Mouse (Mus musculus) forebrain, embryonic 12.5 days (tissue): Measurements from ENCODE around the gene Srpk3. TPM values are rescaled to one million over a fixed set of nuclear protein-coding genes. Genes with fewer than 3 reads are reported as not detected.

ENCODE experiments used
- ATAC-seq: fragments of 200-750 bp; cut with Nextera tagmentation; 2 replicates; pipeline ENCODE4 v1.8.0; 2017; ENCODE audit warnings: moderate TSS enrichment; ENCODE audit not compliant: low FRiP score
- H3K27ac ChIP-seq: fragments of 300-500 bp; sonication (generic); 2 replicates; pipeline ENCODE4 v1.5.1; 2016; ENCODE audit warnings: mild to moderate bottlenecking
- H3K27me3 ChIP-seq: fragments of 300-500 bp; sonication (generic); 2 replicates; pipeline ENCODE4 v1.6.1; 2016; ENCODE audit warnings: mild to moderate bottlenecking
- H3K36me3 ChIP-seq: fragments of 300-500 bp; sonication (generic); replicated peaks from 2 replicates; pipeline ENCODE4 v1.6.1; 2016; ENCODE audit warnings: mild to moderate bottlenecking
- H3K4me1 ChIP-seq: fragments of 300-500 bp; sonication (generic); 2 replicates; pipeline ENCODE4 v1.6.1; 2016
- H3K4me2 ChIP-seq: fragments of 300-500 bp; sonication (generic); 2 replicates; pipeline ENCODE4 v1.6.1; 2016; ENCODE audit warnings: mild to moderate bottlenecking, moderate library complexity
- H3K4me3 ChIP-seq: fragments of 300-500 bp; sonication (generic); replicated peaks from 2 replicates; pipeline ENCODE4 v1.5.1; 2016; ENCODE audit warnings: mild to moderate bottlenecking
- H3K9ac ChIP-seq: fragments of 300-500 bp; sonication (generic); 2 replicates; pipeline ENCODE4 v1.6.1; 2016; ENCODE audit warnings: mild to moderate bottlenecking
- H3K9me3 ChIP-seq: fragments of 300-500 bp; sonication (generic); 2 replicates; pipeline ENCODE4 v1.6.1; 2016
- WGBS: fragments of 180-500 bp; shearing (Covaris S2); methylation state at CpG from one replicate; pipeline ENCODE4 v1.1.7; 2016; 5-methylcytosine and 5-hydroxymethylcytosine counted together
- polyA plus RNA-seq: library from polyadenylated mRNA; unstranded; fragments of >200 nt; fragmentation: Nextera tagmentation; extraction: Ambion mirVana; gene quantifications from 2 replicates; pipeline ENCODE4 v1.2.1, GENCODE M21; 2016

Srpk3 gene
- polyA plus RNA-seq, 1 experiment from 2014 or later, result 1.3 TPM

GRCm38 (mm10) chrX:73816596-73817314, 42.5 kb downstream of the Srpk3 start:
- WGBS, result 54% methylated on average over 3 of the region's 3 CpGs
- H3K4me3 ChIP-seq, result no peak overlapping the region
- no peaks in the 10 kb centered on the region for H3K27me3 ChIP-seq
- no peak overlapping the region for H3K27ac ChIP-seq
- H3K9ac ChIP-seq, result no peak overlapping the region
- 0 out of 2 replicates have a peak, but pooled peaks cover 3% of the 10 kb centered on the region for H3K4me1 ChIP-seq
- no peaks in the 10 kb centered on the region for H3K9me3 ChIP-seq
- H3K4me2 ChIP-seq, result no peak overlapping the region
- H3K36me3 ChIP-seq, result no peaks in the 10 kb centered on the region
- ATAC-seq, result no peak

DNA sequence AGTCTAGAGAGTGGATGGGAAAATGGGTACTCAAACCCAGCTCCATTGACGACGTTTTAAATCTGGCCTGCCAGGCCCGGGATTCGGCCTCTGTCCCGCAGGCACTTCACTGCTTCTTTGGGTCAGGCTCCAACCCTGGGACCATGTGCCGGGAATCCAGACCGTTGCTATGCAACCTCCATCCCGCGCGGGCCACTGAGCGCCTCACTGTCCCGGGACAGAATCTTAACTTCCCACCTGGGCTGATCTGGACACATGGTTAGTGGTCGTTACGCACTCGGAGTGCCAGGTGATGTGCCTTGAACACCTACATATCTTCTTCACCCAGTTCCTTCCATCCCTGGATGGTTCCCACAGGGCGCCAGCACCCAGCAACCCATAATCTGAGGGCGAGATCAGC, 49.5 kb downstream of the Srpk3 start:
- H3K4me2 ChIP-seq, result peak overlapping the region; percentile 63
- peak overlapping the region; percentile 63 for H3K4me3 ChIP-seq
- H3K27ac ChIP-seq, result no peak overlapping the region
- 6% methylated on average over 17 of the region's 17 CpGs for WGBS
- no peaks in the 10 kb centered on the region for H3K36me3 ChIP-seq
- H3K9ac ChIP-seq, result peak overlapping the region; percentile 75
- peaks cover 9% of the 10 kb centered on the region; the same call in 1 of the 2 replicates for H3K4me1 ChIP-seq
- ATAC-seq, result peak; percentile 42
- no peaks in the 10 kb centered on the region for H3K9me3 ChIP-seq
- 0 out of 2 replicates have a peak, but pooled peaks cover 4% of the 10 kb centered on the region for H3K27me3 ChIP-seq

DNA sequence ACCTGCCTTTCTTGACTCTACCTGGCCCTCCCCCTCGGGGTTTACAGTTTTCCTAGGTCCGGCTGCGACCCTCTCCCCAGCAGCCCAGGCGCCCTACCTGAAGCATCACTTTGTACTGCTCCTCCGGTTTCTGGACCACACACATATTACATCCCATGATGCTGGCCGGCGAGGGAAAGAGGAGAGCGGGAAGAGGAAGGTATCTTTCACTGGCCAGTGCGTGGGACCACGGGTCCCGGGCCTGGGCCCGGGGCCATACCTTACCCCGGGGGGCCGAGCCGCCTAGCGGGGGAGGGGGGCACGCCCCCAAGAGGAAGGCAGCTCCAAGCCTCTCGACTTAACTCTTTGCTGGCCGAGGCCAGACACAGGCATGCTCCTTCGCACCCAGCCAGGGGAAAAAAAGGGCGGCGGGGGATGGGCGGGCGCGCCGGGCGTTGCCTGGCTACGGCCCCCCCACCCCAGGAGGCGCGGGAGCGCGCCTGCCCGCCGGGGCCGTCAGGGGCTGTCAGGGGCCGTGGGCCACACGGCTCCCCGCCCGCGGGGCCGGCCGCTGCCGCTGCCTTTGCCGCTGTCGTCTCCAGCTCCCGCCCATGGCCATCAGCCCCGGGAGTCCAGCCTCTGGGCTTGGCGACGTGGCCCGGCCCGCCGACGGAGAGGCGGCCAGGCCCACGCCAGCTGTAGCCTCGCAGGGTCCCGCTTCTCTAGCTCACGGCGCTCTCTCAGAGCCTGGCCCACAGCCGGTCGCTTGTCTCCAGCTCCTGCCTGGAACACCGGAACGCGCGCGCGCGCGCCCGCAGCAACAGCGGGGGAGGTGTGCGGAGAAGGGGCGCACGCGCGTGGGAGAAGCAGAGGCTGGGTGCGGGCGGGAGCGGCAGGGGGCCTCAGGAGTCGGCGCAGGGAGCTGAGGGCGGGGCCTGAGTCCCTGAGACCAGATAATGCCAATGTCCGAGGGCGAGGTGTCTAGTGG, 50.3 kb downstream of the Srpk3 start, which contains the start of gene Pdzd4:
Gene Pdzd4 (minus strand): TSS at position 785 of the 967 bp plus-strand sequence.
- Histone ChIP-seq H3K4me1 (peaks cover 9% of the 10 kb centered on the region; the same call in 1 of the 2 replicates), H3K4me2 (peak within 1 kb of the TSS; percentile 63), H3K36me3 (no peaks in the 10 kb centered on the region), H3K27me3 (0 out of 2 replicates have a peak, but pooled peaks cover 4% of the 10 kb centered on the region), H3K4me3 (peak within 1 kb of the TSS; percentile 63), H3K9me3 (no peaks in the 10 kb centered on the region), H3K27ac (peak within 1 kb of the TSS; percentile 89), H3K9ac (peak within 1 kb of the TSS; percentile 75)
- ATAC-seq, result peak; percentile 85
- 25% methylated on average over 47 of the region's 84 CpGs for WGBS

Other genes with a start within 250 kb of the Srpk3 start
- gene Dusp9, start 135.0 kb upstream of the Srpk3 start, polyA plus RNA-seq, result 3.7 and 5.4 TPM in 2 replicates
- gene Pnck, start 114.3 kb upstream of the Srpk3 start, polyA plus RNA-seq, result 31.2 and 32.1 TPM in 2 replicates
- 7.5 and 8.0 TPM in 2 replicates for gene Slc6a8, start 101.3 kb upstream of the Srpk3 start, polyA plus RNA-seq
- 105 and 117 TPM in 2 replicates for gene Bcap31, start 58.2 kb upstream of the Srpk3 start, polyA plus RNA-seq
- gene Abcd1, start 57.8 kb upstream of the Srpk3 start, polyA plus RNA-seq, result 9.2 and 10.4 TPM in 2 replicates
- gene Plxnb3, start 17.3 kb upstream of the Srpk3 start, polyA plus RNA-seq, result 0.08 and 0.19 TPM in 2 replicates
- gene Idh3g, start 12.5 kb downstream of the Srpk3 start, polyA plus RNA-seq, result 163 and 164 TPM in 2 replicates
- 106 and 117 TPM in 2 replicates for gene Ssr4, start 12.6 kb downstream of the Srpk3 start, polyA plus RNA-seq
- 2.3 and 2.6 TPM in 2 replicates for gene Pdzd4, start 50.6 kb downstream of the Srpk3 start, polyA plus RNA-seq
- 0.29 TPM in 1 of 2 replicates, not detected in the other for gene Avpr2, start 117.7 kb downstream of the Srpk3 start, polyA plus RNA-seq
- 33.1 and 37.4 TPM in 2 replicates for gene L1cam, start 121.7 kb downstream of the Srpk3 start, polyA plus RNA-seq
- 1.8 and 3.6 TPM in 2 replicates for gene Arhgap4, start 147.5 kb downstream of the Srpk3 start, polyA plus RNA-seq
- gene Naa10, start 147.5 kb downstream of the Srpk3 start, polyA plus RNA-seq, result 115 and 117 TPM in 2 replicates
- 10.9 and 11.7 TPM in 2 replicates for gene Renbp, start 156.4 kb downstream of the Srpk3 start, polyA plus RNA-seq
- 85.9 and 101 TPM in 2 replicates for gene Hcfc1, start 192.0 kb downstream of the Srpk3 start, polyA plus RNA-seq
- gene Irak1, start 249.5 kb downstream of the Srpk3 start, polyA plus RNA-seq, result 52.8 and 55.2 TPM in 2 replicates